Mouse (Mus musculus) lung, adult 2 months (tissue): ENCODE measurements around the gene Rassf5.

Experiments
- CTCF ChIP-seq: fragments of 200-500 bp; IDR thresholded peaks from 2 replicates; pipeline ENCODE4 v1.5.1; 2011; ENCODE audit warnings: mild to moderate bottlenecking, low read length, control low read depth; ENCODE audit not compliant: insufficient read depth
- POLR2A ChIP-seq: fragments of 200-500 bp; IDR thresholded peaks from 2 replicates; pipeline ENCODE4 v1.6.1; 2011; ENCODE audit warnings: low read depth, mild to moderate bottlenecking, control low read depth, low read length, borderline replicate concordance; ENCODE audit errors: extremely low read depth

DNA sequence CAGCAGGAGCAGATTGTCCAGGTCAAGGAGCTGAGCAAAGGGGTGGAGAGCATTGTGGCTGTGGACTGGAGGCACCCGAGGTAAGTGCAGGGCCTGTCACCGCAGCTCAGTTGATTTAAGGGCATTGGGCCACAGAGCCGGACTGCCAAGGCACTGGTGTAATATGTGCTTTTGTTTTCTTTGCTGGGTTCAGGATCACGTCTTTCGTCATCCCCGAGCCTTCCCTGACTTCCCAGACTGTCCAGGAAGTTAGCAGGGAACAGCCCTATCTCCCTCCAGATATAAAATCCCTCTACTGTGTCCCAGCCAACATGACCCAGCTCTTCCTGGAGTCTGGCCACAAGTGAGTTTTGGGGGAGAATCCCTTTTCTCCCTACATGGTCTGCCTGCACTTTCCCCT is 80.6 kb downstream of the Rassf5 start:
- TF ChIP-seq CTCF (no peak), POLR2A (no peak)
